Mouse (Mus musculus): ENCODE measurements around the gene Chp1. TPM values are rescaled to one million over a fixed set of nuclear protein-coding genes. Genes with fewer than 3 reads are reported as not detected.

The Chp1 gene
- polyA plus RNA-seq, 1 experiment from 2014 or later: 129 TPM

DNA sequence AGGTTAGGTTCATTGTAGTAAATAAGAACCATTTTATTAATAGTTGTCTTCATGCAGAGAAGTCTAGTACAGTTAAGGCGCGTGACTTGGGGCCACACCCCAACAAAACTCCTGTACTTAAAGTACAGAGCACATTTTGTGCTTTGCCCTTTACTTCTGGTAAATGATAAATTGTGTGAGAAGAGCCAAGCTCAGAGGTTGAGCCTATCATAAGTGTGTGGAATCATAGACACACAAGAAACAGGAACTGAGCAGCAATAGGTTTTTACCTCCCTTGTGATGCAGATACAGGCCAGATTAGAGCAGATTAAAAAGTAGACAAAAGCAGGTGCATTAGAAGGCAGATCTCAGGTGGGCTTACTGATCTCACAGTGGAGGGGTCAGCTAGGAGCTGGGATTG, 73.8 kb downstream of the Chp1 start:
- 89% methylated on average over 2 of the region's 2 CpGs for WGBS
- Histone ChIP-seq H3K9ac (replicated peaks; ENCODE audit: low read depth) (0 out of 2 replicates have a peak overlapping the region, but pooled peaks have one; percentile 23), H3K36me3 (ENCODE audit: insufficient read depth, low read length) (no peaks in the 10 kb centered on the region), H3K4me3 (ENCODE audit: low read depth, low read length) (no peak overlapping the region), H3K4me2 (replicated peaks; ENCODE audit: low read depth, low read length) (no peak overlapping the region), H3K27me3 (replicated peaks; ENCODE audit: insufficient read depth, low read length) (no peaks in the 10 kb centered on the region), H3K27ac (ENCODE audit: low read length) (no peak overlapping the region), H3K9me3 (ENCODE audit: low read length) (no peaks in the 10 kb centered on the region), H3K4me1 (ENCODE audit: insufficient read depth, low read depth, low read length) (peaks cover 8% of the 10 kb centered on the region; the same call in 1 of the 2 replicates)
- ATAC-seq: no peak
- DNase-seq (ENCODE audit: low spot score): no peak
- TF ChIP-seq EP300 (IDR thresholded peaks at IDR 0.05) (no peak), CTCF (IDR thresholded peaks at IDR 0.05) (no peak)

Other genes with a start within 250 kb of the Chp1 start
- gene Dll4, start 221.9 kb upstream of the Chp1 start, polyA plus RNA-seq (2015; fragmentation: Nextera tagmentation; extraction: Ambion mirVana): 22.7 and 25.9 TPM in 2 replicates
- gene Chac1, start 196.5 kb upstream of the Chp1 start, polyA plus RNA-seq (2015; fragmentation: Nextera tagmentation; extraction: Ambion mirVana): 1.5 and 1.8 TPM in 2 replicates
- gene Ino80, start 70.0 kb upstream of the Chp1 start, polyA plus RNA-seq (2015; fragmentation: Nextera tagmentation; extraction: Ambion mirVana): 3.2 and 3.4 TPM in 2 replicates
- 0.11 and 0.18 TPM in 2 replicates for gene Exd1, start 70 bp upstream of the Chp1 start, polyA plus RNA-seq (2015; fragmentation: Nextera tagmentation; extraction: Ambion mirVana)
- 3.9 and 5.7 TPM in 2 replicates for gene Nusap1, start 70.6 kb downstream of the Chp1 start, polyA plus RNA-seq (2015; fragmentation: Nextera tagmentation; extraction: Ambion mirVana)
- 2.8 and 3.0 TPM in 2 replicates for gene Oip5, start 70.8 kb downstream of the Chp1 start, polyA plus RNA-seq (2015; fragmentation: Nextera tagmentation; extraction: Ambion mirVana)
- 22.8 and 23.3 TPM in 2 replicates for gene Ndufaf1, start 115.1 kb downstream of the Chp1 start, polyA plus RNA-seq (2015; fragmentation: Nextera tagmentation; extraction: Ambion mirVana)
- 39.2 and 40.0 TPM in 2 replicates for gene Rtf1, start 127.4 kb downstream of the Chp1 start, polyA plus RNA-seq (2015; fragmentation: Nextera tagmentation; extraction: Ambion mirVana)
- 6.5 and 6.6 TPM in 2 replicates for gene Itpka, start 194.6 kb downstream of the Chp1 start, polyA plus RNA-seq (2015; fragmentation: Nextera tagmentation; extraction: Ambion mirVana)
- gene Ltk, start 212.7 kb downstream of the Chp1 start, polyA plus RNA-seq (2015; fragmentation: Nextera tagmentation; extraction: Ambion mirVana): 0.79 and 1.3 TPM in 2 replicates
- 10.0 and 11.0 TPM in 2 replicates for gene Rpap1, start 239.8 kb downstream of the Chp1 start, polyA plus RNA-seq (2015; fragmentation: Nextera tagmentation; extraction: Ambion mirVana)